Mouse (Mus musculus) heart, embryonic 14.5 days (tissue): ENCODE results near the gene Npr1. TPM values are rescaled to one million over a fixed set of nuclear protein-coding genes. Genes with fewer than 3 reads are reported as not detected.

ENCODE experiments used
- ATAC-seq: fragments of 200-750 bp; cut with Nextera tagmentation; 2 replicates; pipeline ENCODE4 v1.8.0; 2017; ENCODE audit warnings: low read depth, moderate TSS enrichment; ENCODE audit not compliant: insufficient number of reproducible peaks, insufficient read depth, low FRiP score
- H3K27ac ChIP-seq, 2 experiments: fragments of 200-500 bp in 1 of 2; fragments of 300-500 bp in 1 of 2; sonication (generic) in 1 of 2; replicated peaks in 1 of 2; 2 replicates each; pipeline ENCODE4 v1.5.1; 2012 to 2014; ENCODE audit warnings: low read depth in 2 of 2, low read length in 2 of 2, control low read depth in 1 of 2, mild to moderate bottlenecking in 1 of 2, mixed read lengths in 1 of 2; ENCODE audit not compliant: control insufficient read depth in 1 of 2, insufficient read depth in 1 of 2
- H3K27me3 ChIP-seq: fragments of 300-500 bp; sonication (generic); 2 replicates; pipeline ENCODE4 v1.6.1; 2014; ENCODE audit warnings: mild to moderate bottlenecking, low read length, control low read depth; ENCODE audit not compliant: control insufficient read depth, insufficient read depth
- H3K36me3 ChIP-seq: fragments of 300-500 bp; sonication (generic); 2 replicates; pipeline ENCODE4 v1.6.1; 2014; ENCODE audit warnings: mild to moderate bottlenecking, control low read depth, low read length, mixed read lengths; ENCODE audit not compliant: control insufficient read depth, insufficient read depth
- H3K4me1 ChIP-seq, 2 experiments: fragments of 200-500 bp in 1 of 2; fragments of 300-500 bp in 1 of 2; sonication (generic) in 1 of 2; 2 replicates each; pipeline ENCODE4 v1.6.1; 2012 to 2014; ENCODE audit warnings: low read length in 2 of 2, control low read depth in 1 of 2, mixed read lengths in 1 of 2; ENCODE audit not compliant: control insufficient read depth in 2 of 2, insufficient read depth in 2 of 2
- H3K4me2 ChIP-seq: fragments of 300-500 bp; sonication (generic); 2 replicates; pipeline ENCODE4 v1.6.1; 2014; ENCODE audit warnings: mild to moderate bottlenecking, low read length
- H3K4me3 ChIP-seq, 2 experiments: fragments of 200-500 bp in 1 of 2; fragments of 300-500 bp in 1 of 2; sonication (generic) in 1 of 2; 2 replicates each; pipeline ENCODE4 v1.5.1; 2012 to 2014; ENCODE audit warnings: low read length in 2 of 2, mild to moderate bottlenecking in 2 of 2, control low read depth in 1 of 2, low read depth in 1 of 2, moderate library complexity in 1 of 2; ENCODE audit not compliant: control insufficient read depth in 1 of 2, insufficient read depth in 1 of 2
- H3K9ac ChIP-seq: fragments of 300-500 bp; sonication (generic); 2 replicates; pipeline ENCODE4 v1.6.1; 2014; ENCODE audit warnings: mild to moderate bottlenecking, low read length
- H3K9me3 ChIP-seq: fragments of 300-500 bp; sonication (generic); 2 replicates; pipeline ENCODE4 v1.6.1; 2016; ENCODE audit warnings: low read length, control low read depth; ENCODE audit not compliant: control insufficient read depth
- WGBS: fragments of 180-500 bp; shearing (Covaris S2); extraction: QIAGEN DNeasy Blood & Tissue Kit; methylation state at CpG from one replicate; pipeline ENCODE4 v1.1.7; 2014; 5-methylcytosine and 5-hydroxymethylcytosine counted together
- polyA plus RNA-seq: library from polyadenylated mRNA; unstranded; fragments of >200 nt; fragmentation: Nextera tagmentation; extraction: Ambion mirVana; gene quantifications from 2 replicates; pipeline ENCODE4 v1.2.1, GENCODE M21; 2014

Npr1 gene
- polyA plus RNA-seq, 1 experiment from 2014 or later = 11.8 TPM

DNA sequence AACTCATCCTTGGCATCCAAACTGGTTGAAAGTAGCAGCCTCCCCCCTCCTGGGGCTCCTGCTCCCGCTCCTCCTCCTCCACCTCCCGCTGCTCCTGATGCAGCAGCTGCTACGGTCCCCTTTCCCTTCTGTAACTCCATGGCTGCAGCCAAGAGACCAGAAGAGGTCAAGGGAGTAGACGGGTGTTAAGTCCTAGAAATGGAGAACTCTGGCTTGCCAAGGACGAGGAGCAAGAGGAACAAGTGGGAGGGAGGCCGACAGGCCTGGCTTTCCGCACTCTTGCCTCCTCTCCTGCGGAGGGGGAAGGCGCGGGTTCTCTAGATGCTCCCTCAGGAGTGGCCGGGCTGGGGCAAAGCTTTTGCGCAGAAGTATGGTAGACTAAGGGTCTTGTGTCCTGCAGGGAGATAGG is 32.9 kb downstream of the Npr1 start:
- 2% methylated on average over 10 of the region's 12 CpGs for WGBS
- Histone ChIP-seq H3K4me2 (peak overlapping the region; percentile 74), H3K4me1 (peaks cover 2 to 25% of the 10 kb centered on the region in 2 experiments; a peak in 3 of 4 replicates), H3K9ac (peak overlapping the region; percentile 90), H3K36me3 (0 out of 2 replicates have a peak, but pooled peaks cover 10% of the 10 kb centered on the region), H3K27me3 (no peaks in the 10 kb centered on the region), H3K4me3 (peak overlapping the region; percentile 66 to 85), H3K9me3 (no peaks in the 10 kb centered on the region), H3K27ac (peak overlapping the region; percentile 96 to 99)
- ATAC-seq = no peak

- H3K36me3 ChIP-seq = 0 out of 2 replicates have a peak, but pooled peaks cover 10% of the 10 kb centered on the region
- 13% methylated on average over 2 of the region's 2 CpGs for WGBS
- ATAC-seq = no peak
- peaks cover 2 to 25% of the 10 kb centered on the region in 2 experiments; a peak in 3 of 4 replicates for H3K4me1 ChIP-seq
- H3K4me3 ChIP-seq = peak overlapping the region; percentile 66 to 85
- H3K27ac ChIP-seq = peak overlapping the region in 1 of 2 experiments; percentile 96; a peak in 2 of 4 replicates
- H3K4me2 ChIP-seq = peak overlapping the region; percentile 74
- H3K9ac ChIP-seq = peak overlapping the region; percentile 90
- no peaks in the 10 kb centered on the region for H3K27me3 ChIP-seq
- no peaks in the 10 kb centered on the region for H3K9me3 ChIP-seq
Measured at GRCm38 (mm10) chr3:90432348-90432747, 33.3 kb downstream of the Npr1 start.

DNA sequence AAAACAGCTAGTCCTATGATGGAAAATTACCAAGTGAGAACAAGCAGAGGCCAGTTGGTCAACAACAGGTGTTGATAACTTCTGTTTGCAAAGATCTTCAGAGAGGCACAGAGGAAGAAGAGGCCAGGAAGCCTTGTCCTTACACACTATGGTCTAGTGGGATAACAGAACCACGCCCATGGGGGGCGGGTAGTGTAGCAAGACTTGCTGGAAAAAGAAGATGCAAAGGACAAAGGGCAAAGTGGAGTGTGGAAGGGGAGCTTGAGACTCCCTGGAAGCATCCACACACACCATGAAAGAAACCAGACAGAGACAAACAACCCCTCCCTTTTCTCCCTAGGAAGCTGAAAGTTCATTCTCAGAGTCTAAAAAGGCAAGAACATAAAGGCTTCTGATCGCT is 36.1 kb downstream of the Npr1 start:
- Histone ChIP-seq H3K36me3 (0 out of 2 replicates have a peak, but pooled peaks cover 10% of the 10 kb centered on the region), H3K27me3 (no peaks in the 10 kb centered on the region), H3K9me3 (no peaks in the 10 kb centered on the region), H3K4me1 (peaks cover 2 to 25% of the 10 kb centered on the region in 2 experiments; a peak in 3 of 4 replicates), H3K9ac (no peak overlapping the region), H3K4me3 (no peak overlapping the region), H3K4me2 (no peak overlapping the region), H3K27ac (no peak overlapping the region)
- no peak for ATAC-seq
- 86% methylated on average over 3 of the region's 3 CpGs for WGBS

DNA sequence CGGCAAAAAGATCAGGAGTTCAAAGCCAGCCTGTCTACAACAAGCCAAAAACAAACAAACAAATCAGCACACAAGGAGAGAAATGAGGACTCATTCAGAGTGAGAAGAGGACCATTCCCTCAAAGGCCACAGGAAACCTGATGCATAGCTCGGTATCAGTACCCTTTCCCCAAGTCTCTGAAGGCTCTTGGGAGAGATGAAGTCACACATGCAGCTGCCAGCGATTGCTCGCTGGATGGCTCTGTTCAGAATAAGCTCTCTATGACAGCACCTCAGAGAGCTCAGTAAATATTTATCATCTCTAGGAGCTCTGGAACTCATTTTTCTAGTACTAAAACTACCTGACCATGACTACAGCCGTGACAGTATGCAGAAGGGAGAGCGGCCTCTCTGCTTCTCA is 37.5 kb downstream of the Npr1 start:
- Histone ChIP-seq H3K27me3 (no peaks in the 10 kb centered on the region), H3K9me3 (no peaks in the 10 kb centered on the region), H3K4me2 (no peak overlapping the region), H3K4me1 (peaks cover 2 to 25% of the 10 kb centered on the region in 2 experiments; a peak in 3 of 4 replicates), H3K36me3 (peaks cover 23% of the 10 kb centered on the region), H3K4me3 (no peak overlapping the region), H3K9ac (no peak overlapping the region), H3K27ac (no peak overlapping the region)
- 68% methylated on average over 6 of the region's 6 CpGs for WGBS
- no peak for ATAC-seq

- H3K9ac ChIP-seq = no peak overlapping the region
- no peaks in the 10 kb centered on the region for H3K27me3 ChIP-seq
- H3K9me3 ChIP-seq = no peaks in the 10 kb centered on the region
- H3K27ac ChIP-seq = no peak overlapping the region
- WGBS = 100% methylated on average over 1 of the region's 1 CpGs
- no peak for ATAC-seq
- peaks cover 29% of the 10 kb centered on the region for H3K36me3 ChIP-seq
- no peak overlapping the region for H3K4me3 ChIP-seq
- no peak overlapping the region for H3K4me2 ChIP-seq
- peaks cover 2 to 25% of the 10 kb centered on the region in 2 experiments; a peak in 3 of 4 replicates for H3K4me1 ChIP-seq
Measured at GRCm38 (mm10) chr3:90427574-90427973, 38.1 kb downstream of the Npr1 start.

GRCm38 (mm10) chr3:90425499-90425898 is 40.2 kb downstream of the Npr1 start:
- Histone ChIP-seq H3K27me3 (no peaks in the 10 kb centered on the region), H3K9me3 (no peaks in the 10 kb centered on the region), H3K4me3 (no peak overlapping the region), H3K4me2 (no peak overlapping the region), H3K27ac (no peak overlapping the region), H3K36me3 (peaks cover 41% of the 10 kb centered on the region), H3K4me1 (peaks cover 2 to 6% of the 10 kb centered on the region in 2 experiments; a peak in 1 of 4 replicates), H3K9ac (no peak overlapping the region)
- no peak for ATAC-seq
- 82% methylated on average over 2 of the region's 2 CpGs for WGBS

- Histone ChIP-seq H3K4me3 (no peak overlapping the region), H3K36me3 (peaks cover 53% of the 10 kb centered on the region)
Measured at GRCm38 (mm10) chr3:90423549-90423948, 42.1 kb downstream of the Npr1 start.

DNA sequence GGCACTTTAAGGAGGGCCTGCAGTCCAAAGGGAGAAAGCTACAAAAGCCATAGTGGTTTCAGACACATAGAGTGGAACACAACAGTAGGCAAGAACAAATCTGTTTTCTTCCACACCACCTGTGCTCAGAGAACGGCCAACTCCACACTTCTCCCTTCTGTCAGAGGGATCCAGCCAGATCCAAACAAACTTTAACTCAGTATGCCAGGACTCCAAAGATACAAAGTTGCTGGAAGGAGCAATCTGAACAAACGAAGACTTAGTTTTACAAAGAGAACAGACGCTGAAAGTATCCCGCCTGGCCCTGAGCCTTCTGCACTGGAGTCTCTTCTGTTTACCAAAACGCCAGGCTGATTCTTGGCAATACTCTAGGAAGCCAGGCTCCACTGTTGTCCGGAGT is 45.0 kb downstream of the Npr1 start:
- 88% methylated on average over 6 of the region's 6 CpGs for WGBS
- H3K27me3 ChIP-seq = no peaks in the 10 kb centered on the region
- no peaks in the 10 kb centered on the region for H3K4me1 ChIP-seq
- ATAC-seq = no peak
- no peak overlapping the region for H3K27ac ChIP-seq
- no peaks in the 10 kb centered on the region for H3K9me3 ChIP-seq
- no peak overlapping the region for H3K9ac ChIP-seq
- H3K4me2 ChIP-seq = no peak overlapping the region
- peaks cover 81% of the 10 kb centered on the region for H3K36me3 ChIP-seq
- H3K4me3 ChIP-seq = no peak overlapping the region

More at GRCm38 (mm10) chr3:90423549-90423948, 42.1 kb downstream of the Npr1 start:
- no peak for ATAC-seq
- no peaks in the 10 kb centered on the region for H3K9me3 ChIP-seq
- H3K27me3 ChIP-seq = no peaks in the 10 kb centered on the region
- H3K9ac ChIP-seq = no peak overlapping the region
- no peak overlapping the region for H3K4me2 ChIP-seq
- peaks cover 0 to 2% of the 10 kb centered on the region in 2 experiments; a peak in 1 of 4 replicates for H3K4me1 ChIP-seq
- H3K27ac ChIP-seq = no peak overlapping the region
